Mouse (Mus musculus): ENCODE data around the gene Fcgr4.

Fcgr4 gene

GRCm38 (mm10) chr1:171011733-171012132 is 7.0 kb upstream of the Fcgr4 start:
- no peak for DNase-seq (ENCODE audit: low spot score)

GRCm38 (mm10) chr1:171016676-171017356 is 1.9 kb upstream of the Fcgr4 start:
- no peak for DNase-seq (ENCODE audit: low spot score)

DNA sequence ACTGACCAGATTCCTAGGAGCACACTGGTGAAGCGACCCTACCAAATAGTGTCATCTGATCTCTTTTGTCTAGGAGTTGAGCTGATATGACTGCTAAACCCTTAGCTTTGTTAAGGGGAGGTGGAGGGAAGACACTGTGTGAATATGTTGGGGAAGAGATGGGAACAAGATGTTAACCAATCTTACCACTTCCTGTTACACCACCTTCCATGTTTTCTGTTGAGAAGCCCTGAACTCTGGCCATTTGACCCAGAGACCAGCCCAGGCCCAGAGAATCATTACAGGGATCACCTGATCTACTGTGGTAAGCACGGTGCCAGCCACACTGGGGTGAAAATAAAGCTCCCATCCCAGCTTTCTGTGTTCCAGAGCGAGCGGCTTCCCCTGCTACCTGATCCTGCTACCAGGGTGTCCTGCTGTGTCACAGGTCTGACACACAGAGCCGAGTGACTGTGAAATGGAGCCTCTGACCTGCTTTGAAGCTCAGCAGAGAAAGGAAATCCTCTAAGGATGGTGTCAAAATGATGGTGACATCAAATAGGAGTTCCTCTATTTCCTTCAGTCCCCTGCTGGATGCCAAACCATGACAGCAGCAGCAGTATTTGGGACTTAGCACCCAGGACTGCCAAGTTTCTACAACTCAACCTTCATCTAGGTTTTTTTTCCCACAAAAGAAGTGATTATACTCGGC is 1.1 kb upstream of the Fcgr4 start:
- no peak for DNase-seq (ENCODE audit: low spot score)

DNA sequence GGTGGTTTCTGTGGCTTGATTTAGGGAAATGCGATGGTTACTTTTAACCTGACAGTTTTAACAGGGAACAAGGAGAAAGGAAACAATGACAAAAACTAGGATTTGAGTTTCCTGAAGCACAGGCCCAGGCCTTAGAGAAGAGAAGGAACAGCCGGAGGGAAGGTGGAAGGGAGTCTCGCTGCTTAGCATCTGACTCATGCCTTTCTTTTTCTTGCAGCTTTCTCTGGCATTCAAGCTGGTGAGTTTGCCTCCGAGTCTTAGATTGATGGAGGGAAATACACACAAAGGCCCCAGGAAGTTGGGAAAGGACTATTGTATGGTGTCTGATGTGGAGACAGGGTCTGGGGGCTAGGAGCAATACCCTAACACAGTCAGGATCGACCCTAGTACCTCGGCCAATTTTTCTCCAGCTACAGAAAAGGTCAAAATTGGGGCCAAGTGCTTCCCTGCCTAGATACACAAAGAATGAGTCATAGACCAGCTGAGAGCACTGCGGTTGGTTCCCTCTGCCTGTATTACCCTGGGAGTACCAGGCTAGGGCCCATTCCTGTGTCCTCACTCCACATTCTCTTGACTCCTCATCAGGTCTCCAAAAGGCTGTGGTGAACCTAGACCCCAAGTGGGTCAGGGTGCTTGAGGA is 711 bp downstream of the Fcgr4 start:
- DNase-seq (ENCODE audit: low spot score) = no peak

- DNase-seq (ENCODE audit: low spot score) = no peak
Measured at GRCm38 (mm10) chr1:171031752-171032151, 13.0 kb downstream of the Fcgr4 start.

DNA sequence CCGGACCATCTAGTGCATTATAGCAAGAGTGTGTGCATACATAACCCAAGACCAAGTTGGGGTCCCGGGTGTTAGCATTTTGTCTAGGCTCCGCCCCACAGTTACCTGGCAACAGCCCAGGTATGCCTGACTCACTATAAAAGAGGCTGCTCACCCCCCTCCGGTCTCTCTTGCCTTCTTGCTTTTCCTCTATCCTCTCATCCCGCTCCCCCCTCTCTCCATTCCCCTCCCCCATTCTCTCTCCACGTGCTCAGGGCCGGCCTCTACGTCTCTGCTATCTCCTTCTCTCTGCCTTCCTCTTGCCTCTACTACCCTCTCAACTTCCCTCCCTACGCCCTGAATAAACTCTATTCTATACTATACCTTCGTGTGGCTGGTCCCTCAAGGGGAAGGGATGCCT is 14.0 kb downstream of the Fcgr4 start:
- DNase-seq (ENCODE audit: low spot score) = no peak

GRCm38 (mm10) chr1:171033196-171033595 is 14.5 kb downstream of the Fcgr4 start:
- no peak for DNase-seq (ENCODE audit: low spot score)

GRCm38 (mm10) chr1:171033756-171034155 is 15.0 kb downstream of the Fcgr4 start:
- peak; percentile 79 for DNase-seq (ENCODE audit: low spot score)

GRCm38 (mm10) chr1:171034201-171034600 is 15.5 kb downstream of the Fcgr4 start:
- no peak for DNase-seq (ENCODE audit: low spot score)

- no peak for DNase-seq (ENCODE audit: low spot score)
Measured at GRCm38 (mm10) chr1:171035611-171036010, 16.9 kb downstream of the Fcgr4 start.

DNA sequence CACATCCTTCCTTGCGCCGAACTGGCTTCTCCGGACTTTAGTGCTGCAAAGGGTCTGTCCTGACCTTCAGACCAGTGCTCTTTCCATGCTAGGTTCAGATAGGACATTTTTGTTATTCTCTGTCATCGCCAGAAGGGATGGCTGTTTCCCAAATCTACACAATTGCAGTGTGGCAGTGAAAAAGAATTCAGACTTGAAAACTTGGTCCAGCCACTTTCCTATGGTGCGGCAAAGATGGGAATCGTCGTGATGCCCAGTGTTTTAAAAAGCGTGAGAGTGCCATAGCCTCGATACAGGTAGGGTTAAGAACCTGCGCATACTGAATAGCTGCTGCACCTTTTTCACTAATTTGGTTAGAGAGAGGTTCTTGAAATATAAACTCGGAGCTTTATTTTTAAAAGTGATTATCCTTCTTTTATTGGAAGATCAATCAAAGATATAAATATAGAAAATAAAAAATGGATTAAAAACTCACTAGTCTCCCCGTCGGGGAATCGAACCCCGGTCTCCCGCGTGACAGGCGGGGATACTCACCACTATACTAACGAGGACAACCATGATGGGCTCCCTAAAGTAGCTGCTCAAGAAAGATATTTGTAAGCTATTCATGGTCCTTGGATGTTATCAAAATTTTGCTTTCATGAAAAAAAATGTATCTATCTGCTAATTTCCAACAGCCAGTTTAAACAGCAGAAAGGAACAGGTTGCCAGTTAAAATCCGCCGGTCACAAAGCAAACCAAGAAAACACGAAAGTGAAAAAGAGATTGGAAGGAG is 18.0 kb downstream of the Fcgr4 start:
- peak; percentile 58 for DNase-seq (ENCODE audit: low spot score)

DNA sequence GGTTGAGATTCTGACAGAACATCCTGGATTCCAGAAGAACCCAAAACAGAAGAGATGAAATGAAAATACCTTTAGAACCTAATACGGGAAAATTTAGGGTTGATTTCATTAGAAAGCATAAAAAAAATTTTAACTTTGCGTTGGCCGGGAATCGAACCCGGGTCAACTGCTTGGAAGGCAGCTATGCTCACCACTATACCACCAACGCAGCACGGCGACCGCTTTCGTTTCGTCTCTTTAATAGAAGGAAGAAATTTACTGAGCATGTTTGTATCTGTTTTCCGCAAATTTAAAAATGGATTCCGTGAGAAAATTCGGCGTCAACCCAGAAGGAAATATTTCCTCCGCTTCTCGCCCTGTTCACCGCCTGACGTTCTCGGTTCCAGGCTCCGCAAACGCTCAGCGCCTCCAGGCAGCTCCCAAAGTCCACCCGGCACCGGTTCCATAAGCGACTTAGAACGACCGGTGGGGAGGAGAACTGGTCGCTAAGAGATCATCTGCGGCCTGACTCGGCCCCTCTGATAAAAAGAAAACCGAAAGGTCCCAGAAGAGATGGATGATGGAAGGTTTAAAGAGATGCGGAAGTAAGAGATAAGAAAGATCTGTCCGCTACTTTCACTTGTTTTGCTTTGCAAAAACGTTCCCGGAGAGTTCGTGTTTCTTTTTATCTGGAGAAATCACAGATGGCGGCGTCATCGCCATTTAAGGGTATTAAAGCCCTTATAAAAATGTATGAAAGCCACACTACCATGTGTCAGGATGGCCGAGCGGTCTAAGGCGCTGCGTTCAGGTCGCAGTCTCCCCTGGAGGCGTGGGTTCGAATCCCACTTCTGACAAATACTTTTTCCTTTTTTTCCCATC is 19.4 kb downstream of the Fcgr4 start:
- DNase-seq (ENCODE audit: low spot score) = peak; percentile 78

DNA sequence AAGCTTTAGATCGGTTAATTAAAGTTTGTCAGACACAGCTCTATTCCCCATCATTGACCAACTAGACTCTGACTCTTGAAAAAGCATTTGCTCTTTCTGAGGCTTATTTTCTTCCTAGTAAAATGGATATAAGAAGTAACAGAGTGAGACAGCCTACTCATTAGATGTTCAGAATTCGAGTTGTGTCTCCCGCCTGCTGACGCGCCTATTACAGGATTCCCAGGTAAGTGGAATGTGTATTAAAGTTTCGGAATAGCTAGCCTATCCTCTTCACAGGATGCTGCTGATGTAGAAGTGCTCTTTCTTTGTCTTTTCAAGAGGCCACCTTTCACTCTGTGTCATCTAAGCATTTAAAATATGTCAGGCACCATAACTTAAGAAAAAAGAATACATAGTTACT is 20.4 kb downstream of the Fcgr4 start:
- no peak for DNase-seq (ENCODE audit: low spot score)

DNA sequence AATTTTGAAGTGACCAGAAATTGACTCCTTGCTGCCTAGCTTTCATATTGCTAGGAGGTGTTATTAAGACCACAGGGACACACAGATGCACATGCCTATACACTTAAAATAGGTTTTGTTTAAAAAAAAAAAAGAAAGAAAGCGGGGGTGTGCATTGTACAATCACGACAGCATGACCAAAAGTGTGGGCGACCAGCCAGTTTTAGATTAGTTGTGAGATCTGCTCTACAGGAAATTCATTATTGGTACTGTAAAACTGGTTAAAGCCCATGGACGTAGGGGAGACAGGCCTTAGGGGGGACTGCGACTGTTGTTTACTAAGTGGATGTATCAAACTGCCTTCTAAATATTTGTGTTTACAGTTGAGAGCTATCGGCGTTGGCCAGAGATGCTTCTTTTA is 21.2 kb downstream of the Fcgr4 start:
- no peak for DNase-seq (ENCODE audit: low spot score)

- DNase-seq (ENCODE audit: low spot score) = no peak
Measured at GRCm38 (mm10) chr1:171043594-171044153, 25.0 kb downstream of the Fcgr4 start.

- peak; percentile 84 for DNase-seq (ENCODE audit: low spot score)
Measured at GRCm38 (mm10) chr1:171044365-171045078, 25.8 kb downstream of the Fcgr4 start.

- no peak for DNase-seq (ENCODE audit: low spot score)
Measured at GRCm38 (mm10) chr1:171045079-171045465, 26.4 kb downstream of the Fcgr4 start.

- DNase-seq (ENCODE audit: low spot score) = no peak
Measured at GRCm38 (mm10) chr1:171046501-171046900, 27.8 kb downstream of the Fcgr4 start.

GRCm38 (mm10) chr1:171049263-171049662 is 30.5 kb downstream of the Fcgr4 start:
- peak; percentile 48 for DNase-seq (ENCODE audit: low spot score)

GRCm38 (mm10) chr1:171050774-171051173 is 32.1 kb downstream of the Fcgr4 start:
- no peak for DNase-seq (ENCODE audit: low spot score)

DNA sequence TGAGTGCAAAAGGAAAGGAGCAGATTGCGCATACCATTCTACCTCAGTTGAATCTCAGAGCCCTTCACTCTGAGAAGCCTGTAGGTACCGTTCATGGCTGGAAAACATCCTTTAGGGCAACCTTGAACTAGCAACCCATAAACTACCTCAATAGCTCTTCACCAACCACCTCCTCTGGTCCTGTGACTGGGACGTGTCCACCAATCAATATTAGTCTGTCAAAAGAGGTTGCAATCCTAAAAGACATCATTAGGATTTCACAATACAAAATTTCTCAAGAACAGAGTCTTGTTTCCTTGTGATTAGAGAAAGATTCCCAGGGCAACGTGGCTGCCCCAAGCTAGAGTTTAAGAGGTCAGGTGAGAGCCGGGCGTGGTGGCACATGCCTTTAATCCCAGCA is 34.6 kb downstream of the Fcgr4 start:
- no peak for DNase-seq (ENCODE audit: low spot score)

Measured in testis, postnatal 14 days (tissue).